Mouse (Mus musculus) forebrain, embryonic 16.5 days (tissue): Measurements from ENCODE around the gene Fam20c. TPM values are rescaled to one million over a fixed set of nuclear protein-coding genes. Genes with fewer than 3 reads are reported as not detected.

Experiments used
- ATAC-seq: fragments of 200-750 bp; cut with Nextera tagmentation; 2 replicates; pipeline ENCODE4 v1.8.0; 2017; ENCODE audit warnings: mild to moderate bottlenecking, moderate library complexity
- H3K27ac ChIP-seq: fragments of 300-500 bp; sonication (generic); 2 replicates; pipeline ENCODE4 v1.5.1; 2014; ENCODE audit warnings: low read length, control low read depth
- H3K27me3 ChIP-seq: fragments of 300-500 bp; sonication (generic); replicated peaks from 2 replicates; pipeline ENCODE4 v1.6.1; 2014; ENCODE audit warnings: low read length; ENCODE audit not compliant: control insufficient read depth, insufficient read depth
- H3K36me3 ChIP-seq: fragments of 300-500 bp; sonication (generic); 2 replicates; pipeline ENCODE4 v1.6.1; 2014; ENCODE audit not compliant: control insufficient read depth, insufficient read depth
- H3K4me1 ChIP-seq: fragments of 300-500 bp; sonication (generic); replicated peaks from 2 replicates; pipeline ENCODE4 v1.6.1; 2014; ENCODE audit warnings: low read length; ENCODE audit not compliant: control insufficient read depth, insufficient read depth
- H3K4me2 ChIP-seq: fragments of 300-500 bp; sonication (generic); 2 replicates; pipeline ENCODE4 v1.6.1; 2014; ENCODE audit warnings: mild to moderate bottlenecking, low read length, control low read depth
- H3K4me3 ChIP-seq: fragments of 300-500 bp; sonication (generic); replicated peaks from 2 replicates; pipeline ENCODE4 v1.5.1; 2014; ENCODE audit warnings: mild to moderate bottlenecking, low read length, control low read depth
- H3K9ac ChIP-seq: fragments of 300-500 bp; sonication (generic); replicated peaks from 2 replicates; pipeline ENCODE4 v1.6.1; 2014; ENCODE audit warnings: low read depth, low read length, control low read depth
- H3K9me3 ChIP-seq: fragments of 300-500 bp; sonication (generic); 2 replicates; pipeline ENCODE4 v1.6.1; 2016; ENCODE audit warnings: low read length; ENCODE audit not compliant: control insufficient read depth
- WGBS: fragments of 180-500 bp; shearing (Covaris S2); extraction: QIAGEN DNeasy Blood & Tissue Kit; methylation state at CpG from one replicate; pipeline ENCODE4 v1.1.7; 2014; 5-methylcytosine and 5-hydroxymethylcytosine counted together
- polyA plus RNA-seq: library from polyadenylated mRNA; unstranded; fragments of >200 nt; fragmentation: Nextera tagmentation; extraction: Ambion mirVana; gene quantifications from 2 replicates; pipeline ENCODE4 v1.2.1, GENCODE M21; 2015

The Fam20c gene
- polyA plus RNA-seq: 34.8 and 39.2 TPM in 2 replicates

GRCm38 (mm10) chr5:138754303-138755120, at the start of gene Fam20c:
TSS of gene Fam20c (plus strand) at chr5:138754514.
- peak within 1 kb of the TSS; percentile 77 for H3K9ac ChIP-seq
- peaks cover 37% of the 10 kb centered on the region for H3K4me1 ChIP-seq
- WGBS: under 1% methylated on average over 73 of the region's 98 CpGs
- ATAC-seq: peak; percentile 83
- H3K4me2 ChIP-seq: peak within 1 kb of the TSS; percentile 60
- peaks cover under 1% of the 10 kb centered on the region; the same call in 1 of the 2 replicates for H3K36me3 ChIP-seq
- H3K9me3 ChIP-seq: no peaks in the 10 kb centered on the region
- H3K27ac ChIP-seq: peak within 1 kb of the TSS; percentile 97
- peak within 1 kb of the TSS; percentile 66 for H3K4me3 ChIP-seq
- no peaks in the 10 kb centered on the region for H3K27me3 ChIP-seq

- H3K27me3 ChIP-seq: no peaks in the 10 kb centered on the region
- H3K9ac ChIP-seq: no peak overlapping the region
- no peaks in the 10 kb centered on the region for H3K9me3 ChIP-seq
- no peak overlapping the region for H3K4me3 ChIP-seq
- H3K4me2 ChIP-seq: no peak overlapping the region
- no peaks in the 10 kb centered on the region for H3K36me3 ChIP-seq
- ATAC-seq: no peak
- no peak overlapping the region for H3K27ac ChIP-seq
- H3K4me1 ChIP-seq: no peaks in the 10 kb centered on the region
Observed at GRCm38 (mm10) chr5:138707367-138707766, 46.9 kb upstream of the Fam20c start.

- H3K36me3 ChIP-seq: no peaks in the 10 kb centered on the region
- no peak overlapping the region for H3K27ac ChIP-seq
- H3K9me3 ChIP-seq: no peaks in the 10 kb centered on the region
- no peaks in the 10 kb centered on the region for H3K27me3 ChIP-seq
- H3K4me2 ChIP-seq: no peak overlapping the region
- H3K4me1 ChIP-seq: no peaks in the 10 kb centered on the region
- no peak overlapping the region for H3K4me3 ChIP-seq
- H3K9ac ChIP-seq: no peak overlapping the region
- ATAC-seq: no peak
Observed at GRCm38 (mm10) chr5:138708591-138708990, 45.7 kb upstream of the Fam20c start.

GRCm38 (mm10) chr5:138715561-138716095, 38.7 kb upstream of the Fam20c start:
- no peaks in the 10 kb centered on the region for H3K36me3 ChIP-seq
- H3K27me3 ChIP-seq: no peaks in the 10 kb centered on the region
- no peak overlapping the region for H3K27ac ChIP-seq
- H3K4me2 ChIP-seq: no peak overlapping the region
- no peak overlapping the region for H3K9ac ChIP-seq
- no peak for ATAC-seq
- no peaks in the 10 kb centered on the region for H3K4me1 ChIP-seq
- 63% methylated on average over 14 of the region's 14 CpGs for WGBS
- H3K4me3 ChIP-seq: no peak overlapping the region
- no peaks in the 10 kb centered on the region for H3K9me3 ChIP-seq

- no peaks in the 10 kb centered on the region for H3K4me1 ChIP-seq
- no peak overlapping the region for H3K4me2 ChIP-seq
- H3K36me3 ChIP-seq: no peaks in the 10 kb centered on the region
- WGBS: 39% methylated on average over 13 of the region's 13 CpGs
- H3K9me3 ChIP-seq: no peaks in the 10 kb centered on the region
- no peak overlapping the region for H3K27ac ChIP-seq
- H3K4me3 ChIP-seq: no peak overlapping the region
- H3K27me3 ChIP-seq: 0 out of 2 replicates have a peak, but pooled peaks cover 2% of the 10 kb centered on the region
- no peak for ATAC-seq
- H3K9ac ChIP-seq: no peak overlapping the region
Observed at GRCm38 (mm10) chr5:138720329-138721190, 33.8 kb upstream of the Fam20c start.

- Histone ChIP-seq H3K4me3 (no peak overlapping the region), H3K27ac (no peak overlapping the region), H3K27me3 (0 out of 2 replicates have a peak, but pooled peaks cover 2% of the 10 kb centered on the region), H3K36me3 (no peaks in the 10 kb centered on the region), H3K9ac (no peak overlapping the region), H3K4me2 (no peak overlapping the region), H3K9me3 (no peaks in the 10 kb centered on the region), H3K4me1 (no peaks in the 10 kb centered on the region)
- no peak for ATAC-seq
- WGBS: 82% methylated on average over 5 of the region's 5 CpGs
Observed at GRCm38 (mm10) chr5:138724417-138724816, 29.9 kb upstream of the Fam20c start.

- no peak for ATAC-seq
- 0 out of 2 replicates have a peak, but pooled peaks cover 2% of the 10 kb centered on the region for H3K27me3 ChIP-seq
- H3K4me1 ChIP-seq: no peaks in the 10 kb centered on the region
- H3K36me3 ChIP-seq: no peaks in the 10 kb centered on the region
- no peak overlapping the region for H3K4me3 ChIP-seq
- 55% methylated on average over 7 of the region's 7 CpGs for WGBS
- H3K9me3 ChIP-seq: no peaks in the 10 kb centered on the region
- no peak overlapping the region for H3K9ac ChIP-seq
- no peak overlapping the region for H3K27ac ChIP-seq
- no peak overlapping the region for H3K4me2 ChIP-seq
Observed at GRCm38 (mm10) chr5:138725151-138725550, 29.2 kb upstream of the Fam20c start.

- Histone ChIP-seq H3K9me3 (no peaks in the 10 kb centered on the region), H3K4me2 (no peak overlapping the region), H3K4me1 (no peaks in the 10 kb centered on the region), H3K36me3 (no peaks in the 10 kb centered on the region), H3K27ac (no peak overlapping the region), H3K9ac (no peak overlapping the region), H3K4me3 (no peak overlapping the region), H3K27me3 (no peaks in the 10 kb centered on the region)
- no peak for ATAC-seq
- 87% methylated on average over 5 of the region's 5 CpGs for WGBS
Observed at GRCm38 (mm10) chr5:138730863-138731262, 23.5 kb upstream of the Fam20c start.

- ATAC-seq: no peak
- no peaks in the 10 kb centered on the region for H3K27me3 ChIP-seq
- no peak overlapping the region for H3K27ac ChIP-seq
- 93% methylated on average over 11 of the region's 11 CpGs for WGBS
- H3K4me2 ChIP-seq: no peak overlapping the region
- no peaks in the 10 kb centered on the region for H3K36me3 ChIP-seq
- no peaks in the 10 kb centered on the region for H3K4me1 ChIP-seq
- H3K9me3 ChIP-seq: no peaks in the 10 kb centered on the region
- H3K9ac ChIP-seq: no peak overlapping the region
- no peak overlapping the region for H3K4me3 ChIP-seq
Observed at GRCm38 (mm10) chr5:138733317-138733899, 20.9 kb upstream of the Fam20c start.
